Mouse (Mus musculus) gastrocnemius, adult 18-20 months (tissue): ENCODE data around the gene Sox5. TPM values are rescaled to one million over a fixed set of nuclear protein-coding genes. Genes with fewer than 3 reads are reported as not detected.

Experiments
- DNase-seq: peaks from one replicate; pipeline ENCODE4 v3.0.0; 2021; ENCODE audit warnings: low spot score
- total RNA-seq, 2 experiments: library from RNA; stranded (reverse); gene quantifications; 2 replicates each; pipeline ENCODE4 v1.2.3; 2021

Sox5 gene
- total RNA-seq, 2 experiments from 2014 or later, result 1.1 to 1.3 TPM

DNA sequence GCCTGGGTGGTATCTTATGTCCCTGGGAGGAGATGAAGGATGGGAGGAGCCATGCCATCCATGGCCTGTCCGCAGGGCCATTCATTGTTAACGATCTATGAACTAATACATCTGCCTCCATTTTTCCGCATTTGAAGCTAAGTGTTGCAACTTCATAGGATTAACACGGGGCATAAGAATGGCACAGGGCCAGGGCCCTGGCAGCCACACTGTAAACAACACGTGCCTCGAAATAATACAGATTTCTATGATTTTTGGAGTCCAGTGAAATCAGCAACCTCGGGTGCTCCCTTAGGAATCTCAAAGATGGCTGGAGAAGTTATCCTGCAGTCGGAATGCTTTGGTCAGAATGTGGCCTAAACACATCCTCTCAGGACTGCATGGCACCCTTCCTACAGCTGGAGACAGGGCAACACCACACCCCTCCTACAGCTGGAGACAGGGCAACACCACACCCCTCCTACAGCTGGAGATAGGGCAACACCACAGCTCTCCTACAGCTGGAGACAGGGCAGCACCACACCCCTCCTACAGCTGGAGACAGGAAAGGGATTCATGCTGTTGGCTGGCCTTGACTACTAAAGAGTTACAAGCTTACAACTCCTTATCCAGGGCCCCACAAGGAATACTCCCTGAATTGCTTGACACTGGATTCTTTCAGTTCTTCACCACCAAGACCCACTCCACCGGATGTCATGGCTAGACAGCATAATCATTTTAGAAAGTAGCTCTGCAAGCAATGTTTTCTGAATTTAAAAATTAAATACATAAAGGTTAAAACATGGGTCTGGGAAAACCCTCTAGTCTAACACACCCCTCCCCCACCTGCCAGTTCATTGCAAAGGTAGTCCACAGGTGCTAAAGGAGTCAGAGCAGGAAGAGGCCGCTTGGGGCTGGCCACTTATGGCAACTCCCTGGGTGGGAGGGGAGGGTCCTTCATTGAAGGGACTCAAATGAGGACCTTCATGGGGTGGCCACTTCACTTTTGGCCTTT is 122.4 kb downstream of the Sox5 start:
- DNase-seq, result no peak

- no peak for DNase-seq
These were observed 128.9 kb downstream of the Sox5 start for GRCm38 (mm10) chr6:144652876-144653275.

GRCm38 (mm10) chr6:144648896-144649295 is 132.9 kb downstream of the Sox5 start:
- DNase-seq, result no peak

DNA sequence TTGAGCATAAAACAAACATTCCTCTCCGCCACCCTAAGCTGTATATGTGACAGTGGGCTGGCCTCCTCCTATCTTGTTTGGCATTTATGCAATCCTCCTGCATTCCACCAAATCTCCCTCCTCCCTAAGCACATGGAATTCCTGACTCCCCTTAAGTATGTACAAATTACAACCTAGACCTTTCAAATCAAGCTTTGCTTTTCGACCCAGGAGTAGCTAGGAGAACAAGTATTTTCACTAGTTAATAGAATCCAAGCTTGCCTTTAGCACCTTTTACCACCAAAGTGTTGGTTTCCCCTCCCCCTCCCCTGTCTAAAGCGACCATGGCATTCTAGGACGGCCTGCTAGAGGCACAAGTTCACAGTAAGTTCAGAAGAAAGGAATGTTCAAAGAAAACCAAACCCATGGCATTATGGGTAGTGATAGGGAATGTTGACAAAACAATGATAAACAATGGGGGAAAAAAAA is 133.6 kb downstream of the Sox5 start:
- no peak for DNase-seq

DNA sequence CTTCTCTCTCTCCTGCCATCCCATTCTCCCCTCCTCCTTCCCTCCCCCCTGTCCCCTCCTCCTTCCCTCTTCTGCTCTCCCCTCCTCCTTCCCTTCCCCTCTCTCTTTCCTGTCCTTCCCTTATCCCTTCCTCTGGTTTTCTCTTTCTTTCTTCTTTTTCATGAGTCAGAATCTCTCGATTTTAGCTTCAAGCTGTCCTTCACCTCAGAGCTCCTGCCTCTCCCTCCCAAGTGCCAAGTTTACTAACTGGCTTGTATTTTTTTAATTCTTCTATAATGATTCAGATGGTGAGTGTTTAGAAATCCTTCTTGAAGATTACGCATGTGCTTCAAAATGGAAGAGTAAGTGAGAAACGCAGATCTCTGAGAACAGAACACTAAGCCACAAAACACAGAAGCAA is 135.4 kb downstream of the Sox5 start:
- DNase-seq, result no peak

- DNase-seq, result no peak
These were observed 136.0 kb downstream of the Sox5 start for GRCm38 (mm10) chr6:144645796-144646195.

DNA sequence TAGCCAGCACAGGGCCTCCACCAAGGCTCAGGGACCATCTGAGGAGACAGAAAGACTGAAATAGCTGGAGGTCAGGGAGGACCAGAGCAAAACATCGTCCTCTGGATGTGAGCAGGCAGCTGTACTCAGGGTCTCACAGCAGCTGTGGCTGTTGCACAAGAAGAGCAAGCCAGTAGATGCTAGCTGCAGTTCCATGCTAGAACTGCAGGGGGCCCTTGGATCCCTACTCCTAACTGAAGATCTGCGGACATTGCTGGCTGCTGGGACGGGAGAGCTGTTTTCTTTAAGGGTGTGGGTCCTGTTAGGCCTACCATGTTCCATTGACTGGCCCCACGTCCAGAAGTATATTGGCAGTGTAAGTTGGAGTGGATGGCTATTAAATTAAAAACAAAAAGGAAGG is 137.1 kb downstream of the Sox5 start:
- DNase-seq, result peak; percentile 32

- DNase-seq, result no peak
These were observed 138.2 kb downstream of the Sox5 start for GRCm38 (mm10) chr6:144643601-144644000.

DNA sequence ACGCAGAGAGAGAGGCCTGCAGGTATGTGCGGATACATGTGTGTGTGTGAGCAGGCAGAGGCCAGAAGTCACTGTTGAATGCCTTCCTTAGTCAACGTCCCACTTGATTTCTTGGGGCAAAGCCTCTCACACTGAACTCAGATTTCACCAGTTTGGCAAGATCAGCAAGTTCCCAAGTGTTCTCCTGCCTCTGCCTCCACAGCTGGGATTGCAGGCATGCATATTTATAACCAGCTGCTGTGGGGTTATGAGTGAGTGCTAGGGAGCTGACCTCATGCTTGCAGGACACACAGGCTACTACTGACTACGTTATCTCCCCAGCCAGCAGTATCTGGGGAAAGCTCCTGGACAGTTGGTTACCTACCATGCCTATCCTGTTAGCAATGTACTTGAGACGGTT is 139.9 kb downstream of the Sox5 start:
- DNase-seq, result no peak

- DNase-seq, result no peak
These were observed 141.2 kb downstream of the Sox5 start for GRCm38 (mm10) chr6:144640591-144640990.

GRCm38 (mm10) chr6:144638547-144638946 is 143.2 kb downstream of the Sox5 start:
- DNase-seq, result no peak

DNA sequence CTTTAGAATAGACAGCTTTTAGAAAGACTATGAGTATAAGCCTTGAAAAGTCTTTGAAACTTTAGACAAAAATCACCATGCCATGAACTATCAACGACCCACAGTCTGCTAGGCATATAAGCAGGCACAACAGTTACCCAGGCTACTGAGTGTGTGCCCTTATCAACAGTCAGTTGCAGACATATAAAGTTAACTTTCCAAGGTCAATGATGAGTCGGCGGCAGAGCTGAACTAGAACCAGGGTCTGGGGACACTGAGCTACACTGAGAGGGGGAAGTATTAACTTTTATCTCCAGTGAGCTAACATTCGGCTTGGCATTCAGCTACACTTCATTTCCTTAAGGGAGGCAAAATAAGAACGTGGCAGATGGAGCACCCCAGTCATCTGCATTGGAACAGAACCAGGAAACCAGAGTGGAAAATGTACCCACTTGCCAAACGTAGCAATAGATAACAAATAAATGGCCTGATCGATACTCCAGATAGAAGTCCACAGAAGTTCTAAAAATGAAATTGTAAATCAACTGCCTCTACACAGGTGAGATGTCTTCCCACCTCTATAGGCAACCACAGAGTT is 154.2 kb downstream of the Sox5 start:
- no peak for DNase-seq

- DNase-seq, result no peak
These were observed 160.5 kb downstream of the Sox5 start for GRCm38 (mm10) chr6:144621089-144621769.

GRCm38 (mm10) chr6:144611383-144611791 is 170.4 kb downstream of the Sox5 start:
- no peak for DNase-seq

DNA sequence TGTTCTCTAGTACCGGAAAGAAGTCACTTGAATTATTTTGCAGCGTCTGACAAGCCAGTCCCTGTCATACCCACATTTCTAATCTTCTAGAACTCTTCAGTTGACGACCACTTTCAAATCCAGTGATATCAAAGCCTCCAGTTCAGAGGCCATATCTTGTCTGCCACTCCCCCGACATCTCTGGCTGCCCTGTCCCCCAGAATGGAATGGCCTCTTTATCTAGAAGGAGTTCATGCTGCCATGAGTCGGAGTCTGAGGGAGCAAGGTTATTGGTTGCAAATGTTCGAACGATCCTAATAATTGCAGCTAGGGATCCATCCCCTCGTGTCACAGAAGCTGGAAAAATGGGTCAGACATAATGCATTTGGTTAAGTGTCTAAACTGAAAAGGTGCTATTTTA is 170.9 kb downstream of the Sox5 start:
- no peak for DNase-seq

DNA sequence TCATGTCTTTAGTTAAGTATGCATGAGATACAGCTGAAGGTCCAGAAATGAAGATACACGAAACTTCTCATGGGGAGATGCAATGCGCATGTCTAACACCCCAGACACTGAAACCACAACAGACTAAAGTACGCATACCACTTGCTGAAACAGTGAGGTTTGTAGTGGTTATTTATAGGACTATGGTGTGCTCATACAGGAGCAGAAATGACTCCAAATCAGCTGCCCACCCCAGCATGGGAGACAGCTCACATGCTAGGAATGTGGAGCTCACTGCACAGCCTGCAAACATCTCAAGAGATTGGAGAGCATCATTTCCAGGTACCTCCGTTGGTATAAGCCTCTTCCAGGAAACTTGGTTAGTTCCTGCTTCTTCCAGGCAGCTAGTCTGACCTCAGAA is 178.9 kb downstream of the Sox5 start:
- DNase-seq, result no peak

DNA sequence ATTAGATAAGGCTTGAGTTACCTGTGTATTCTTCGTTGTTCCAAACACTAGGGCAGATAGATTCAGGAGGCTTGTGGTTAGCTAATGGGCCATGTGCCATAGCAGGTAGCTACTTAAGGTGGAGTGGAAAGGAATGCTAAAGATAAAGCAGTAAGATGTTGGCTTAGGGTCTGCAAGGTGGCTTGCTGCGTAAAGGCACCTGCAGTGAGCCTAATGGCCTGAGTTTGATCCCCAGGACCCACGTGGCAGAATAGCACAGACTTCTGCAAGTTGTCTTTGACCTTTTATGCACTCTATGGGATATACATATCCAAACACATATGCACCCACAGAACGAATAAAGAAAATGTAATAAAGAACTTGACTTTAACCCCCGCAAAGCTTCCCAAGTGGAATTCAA is 181.4 kb downstream of the Sox5 start:
- no peak for DNase-seq

DNA sequence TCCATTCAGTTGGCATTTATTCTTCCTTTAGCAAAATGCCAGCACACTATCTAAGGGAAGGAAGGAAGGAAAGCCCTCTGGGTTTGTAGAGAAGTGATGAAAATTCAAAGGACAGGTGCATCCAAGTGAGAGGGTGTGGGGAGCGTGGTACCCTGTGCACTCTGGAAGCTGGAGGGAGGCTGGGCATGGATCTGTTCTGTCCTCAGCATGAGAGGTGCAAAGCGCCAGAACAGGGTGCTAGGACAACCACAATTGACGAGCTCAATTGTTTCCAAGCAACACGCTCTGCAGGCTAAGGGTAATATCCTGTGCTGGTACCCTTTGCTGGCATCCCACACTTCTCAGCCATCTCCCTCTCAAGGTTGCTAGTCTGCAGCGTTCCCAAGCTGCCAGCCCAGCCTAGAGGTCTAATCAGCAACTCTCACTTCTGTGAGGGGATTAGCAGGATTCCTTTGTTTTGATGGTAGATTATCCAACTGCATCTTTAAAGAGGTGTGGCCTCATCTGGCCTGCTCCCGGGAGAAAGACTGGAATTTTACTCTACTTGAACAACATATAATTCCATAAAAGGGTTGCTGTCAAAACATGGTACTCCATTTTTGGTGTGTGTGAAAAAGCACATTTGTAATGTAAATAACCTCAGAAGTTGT is 183.3 kb downstream of the Sox5 start:
- no peak for DNase-seq

DNA sequence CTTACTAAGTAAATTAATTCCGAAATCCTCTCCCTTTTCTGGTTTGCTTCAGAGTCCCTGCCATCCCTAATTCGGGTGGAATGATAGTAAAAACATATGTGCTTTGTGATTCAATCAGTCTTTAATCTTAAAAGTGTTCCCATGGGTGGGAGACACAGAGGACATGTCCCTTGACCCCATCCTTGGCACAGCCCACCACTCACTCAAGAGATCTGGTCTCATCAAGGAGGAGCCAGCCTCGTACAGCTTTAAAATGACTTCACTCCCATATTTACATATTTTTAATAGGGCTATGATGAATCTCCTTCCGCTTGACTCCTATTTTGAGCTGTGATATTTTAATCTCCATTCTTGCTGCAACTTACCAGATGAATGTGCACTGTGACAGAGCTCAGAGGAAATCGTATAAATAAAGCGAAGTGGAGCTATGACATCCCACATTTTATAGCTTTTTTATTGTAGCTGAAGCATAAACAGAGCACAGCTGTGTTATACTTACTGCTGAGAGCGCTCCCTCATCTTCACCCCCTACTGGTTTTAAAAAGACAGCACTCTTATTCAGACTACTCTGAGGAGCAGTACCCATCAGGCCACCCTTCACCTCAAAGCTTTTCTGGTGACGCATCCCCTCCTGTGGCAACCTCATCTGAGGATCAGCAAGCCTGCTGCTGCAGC is 185.1 kb downstream of the Sox5 start:
- no peak for DNase-seq

- DNase-seq, result no peak
These were observed 196.9 kb downstream of the Sox5 start for GRCm38 (mm10) chr6:144584854-144585253.
